Mouse (Mus musculus) hindbrain, embryonic 12.5 days (tissue): ENCODE measurements around the gene 4930451I11Rik. TPM values are rescaled to one million over a fixed set of nuclear protein-coding genes. Genes with fewer than 3 reads are reported as not detected.
A peak's percentile ranks its signal among the peaks of the same experiment; 100 is the strongest.

ENCODE experiments used
- ATAC-seq: fragments of 200-750 bp; cut with Nextera tagmentation; 2 replicates; pipeline ENCODE4 v1.8.0; 2017; ENCODE audit warnings: moderate TSS enrichment; ENCODE audit not compliant: low FRiP score
- H3K27ac ChIP-seq: fragments of 300-500 bp; sonication (generic); 2 replicates; pipeline ENCODE4 v1.5.1; 2016; ENCODE audit warnings: mild to moderate bottlenecking
- H3K27me3 ChIP-seq: fragments of 300-500 bp; sonication (generic); 2 replicates; pipeline ENCODE4 v1.6.1; 2016; ENCODE audit warnings: mild to moderate bottlenecking
- H3K36me3 ChIP-seq: fragments of 300-500 bp; sonication (generic); 2 replicates; pipeline ENCODE4 v1.6.1; 2016; ENCODE audit warnings: mild to moderate bottlenecking
- H3K4me1 ChIP-seq: fragments of 300-500 bp; sonication (generic); 2 replicates; pipeline ENCODE4 v1.6.1; 2016
- H3K4me2 ChIP-seq: fragments of 300-500 bp; sonication (generic); replicated peaks from 2 replicates; pipeline ENCODE4 v1.6.1; 2016; ENCODE audit warnings: mild to moderate bottlenecking
- H3K4me3 ChIP-seq: fragments of 300-500 bp; sonication (generic); 2 replicates; pipeline ENCODE4 v1.5.1; 2016; ENCODE audit warnings: mild to moderate bottlenecking
- H3K9ac ChIP-seq: fragments of 300-500 bp; sonication (generic); 2 replicates; pipeline ENCODE4 v1.6.1; 2016; ENCODE audit warnings: mild to moderate bottlenecking, moderate library complexity
- H3K9me3 ChIP-seq: fragments of 300-500 bp; sonication (generic); replicated peaks from 2 replicates; pipeline ENCODE4 v1.6.1; 2016; ENCODE audit warnings: mild to moderate bottlenecking
- WGBS: fragments of 180-500 bp; shearing (Covaris S2); methylation state at CpG from one replicate; pipeline ENCODE4 v1.1.7; 2016; 5-methylcytosine and 5-hydroxymethylcytosine counted together
- polyA plus RNA-seq: library from polyadenylated mRNA; unstranded; fragments of >200 nt; fragmentation: Nextera tagmentation; extraction: Ambion mirVana; gene quantifications from 2 replicates; pipeline ENCODE4 v1.2.1, GENCODE M21; 2016

4930451I11Rik gene
- polyA plus RNA-seq, 1 experiment from 2014 or later: not detected

- Histone ChIP-seq H3K9ac (no peak overlapping the region), H3K27me3 (no peaks in the 10 kb centered on the region), H3K9me3 (no peaks in the 10 kb centered on the region), H3K4me1 (peaks cover 7% of the 10 kb centered on the region), H3K36me3 (peaks cover 72% of the 10 kb centered on the region), H3K27ac (no peak overlapping the region), H3K4me2 (no peak overlapping the region), H3K4me3 (no peak overlapping the region)
- ATAC-seq: no peak
- 73% methylated on average over 9 of the region's 9 CpGs for WGBS
Observed at GRCm38 (mm10) chr7:126856741-126857420, 25.4 kb upstream of the 4930451I11Rik start.

- ATAC-seq: no peak
- no peak overlapping the region for H3K4me3 ChIP-seq
- H3K27me3 ChIP-seq: peaks cover 4% of the 10 kb centered on the region
- H3K27ac ChIP-seq: no peak overlapping the region
- WGBS: 81% methylated on average over 3 of the region's 3 CpGs
- no peaks in the 10 kb centered on the region for H3K9me3 ChIP-seq
- no peak overlapping the region for H3K4me2 ChIP-seq
- peak overlapping the region; percentile 35 for H3K9ac ChIP-seq
- H3K36me3 ChIP-seq: peaks cover 76% of the 10 kb centered on the region
- 0 out of 2 replicates have a peak, but pooled peaks cover 3% of the 10 kb centered on the region for H3K4me1 ChIP-seq
Observed at GRCm38 (mm10) chr7:126855641-126856040, 24.2 kb upstream of the 4930451I11Rik start.

GRCm38 (mm10) chr7:126853454-126853853 is 22.0 kb upstream of the 4930451I11Rik start:
- no peak overlapping the region for H3K27ac ChIP-seq
- H3K36me3 ChIP-seq: peaks cover 66% of the 10 kb centered on the region

GRCm38 (mm10) chr7:126851192-126851591 is 19.8 kb upstream of the 4930451I11Rik start:
- no peak overlapping the region for H3K9ac ChIP-seq

More at GRCm38 (mm10) chr7:126853454-126853853, 22.0 kb upstream of the 4930451I11Rik start:
- H3K4me3 ChIP-seq: no peak overlapping the region
- no peak for ATAC-seq
- no peaks in the 10 kb centered on the region for H3K9me3 ChIP-seq
- peaks cover 26% of the 10 kb centered on the region for H3K27me3 ChIP-seq
- peaks cover 10% of the 10 kb centered on the region for H3K4me1 ChIP-seq
- H3K4me2 ChIP-seq: no peak overlapping the region
- H3K9ac ChIP-seq: no peak overlapping the region
- 90% methylated on average over 5 of the region's 5 CpGs for WGBS

GRCm38 (mm10) chr7:126850161-126850560 is 18.7 kb upstream of the 4930451I11Rik start:
- Histone ChIP-seq H3K36me3 (peaks cover 36% of the 10 kb centered on the region), H3K4me1 (peaks cover 23% of the 10 kb centered on the region), H3K4me3 (no peak overlapping the region), H3K9ac (no peak overlapping the region), H3K27me3 (peaks cover 44% of the 10 kb centered on the region), H3K9me3 (no peaks in the 10 kb centered on the region), H3K27ac (no peak overlapping the region), H3K4me2 (no peak overlapping the region)
- 86% methylated on average over 6 of the region's 6 CpGs for whole genome bisulfite sequencing
- ATAC-seq: no peak

More at GRCm38 (mm10) chr7:126851192-126851591, 19.8 kb upstream of the 4930451I11Rik start:
- no peaks in the 10 kb centered on the region for H3K9me3 ChIP-seq
- peaks cover 23% of the 10 kb centered on the region for H3K4me1 ChIP-seq
- H3K27ac ChIP-seq: no peak overlapping the region
- WGBS: 35% methylated on average over 12 of the region's 12 CpGs
- no peak overlapping the region for H3K4me3 ChIP-seq
- H3K36me3 ChIP-seq: peaks cover 46% of the 10 kb centered on the region
- ATAC-seq: no peak
- H3K27me3 ChIP-seq: peaks cover 44% of the 10 kb centered on the region
- H3K4me2 ChIP-seq: no peak overlapping the region

- ATAC-seq: no peak; the same call in 1 of the 2 replicates
- H3K9me3 ChIP-seq: no peaks in the 10 kb centered on the region
- 25% methylated on average over 10 of the region's 10 CpGs for WGBS
- H3K4me3 ChIP-seq: peak overlapping the region; percentile 59
- H3K27me3 ChIP-seq: peaks cover 44% of the 10 kb centered on the region
- H3K36me3 ChIP-seq: peaks cover 23% of the 10 kb centered on the region
- no peak overlapping the region for H3K27ac ChIP-seq
- peak overlapping the region; percentile 78 for H3K9ac ChIP-seq
- H3K4me2 ChIP-seq: peak overlapping the region; percentile 100
- peaks cover 23% of the 10 kb centered on the region for H3K4me1 ChIP-seq
Observed at GRCm38 (mm10) chr7:126848794-126849193, 17.4 kb upstream of the 4930451I11Rik start.

- Histone ChIP-seq H3K27ac (no peak overlapping the region), H3K36me3 (peaks cover 12% of the 10 kb centered on the region), H3K27me3 (peaks cover 44% of the 10 kb centered on the region), H3K4me3 (peak overlapping the region; percentile 59), H3K9me3 (no peaks in the 10 kb centered on the region), H3K4me2 (peak overlapping the region; percentile 100), H3K4me1 (peaks cover 23% of the 10 kb centered on the region), H3K9ac (peak overlapping the region; percentile 78)
- under 1% methylated on average over 60 of the region's 74 CpGs for WGBS
- ATAC-seq: peak; percentile 53
Observed at GRCm38 (mm10) chr7:126847421-126848398, 16.3 kb upstream of the 4930451I11Rik start.

- WGBS: 20% methylated on average over 4 of the region's 4 CpGs
- Histone ChIP-seq H3K4me3 (peak within 1 kb of the TSS; percentile 59), H3K36me3 (peaks cover 6% of the 10 kb centered on the region), H3K27ac (no peak within 1 kb of the TSS), H3K27me3 (peaks cover 44% of the 10 kb centered on the region), H3K4me2 (peak within 1 kb of the TSS; percentile 100), H3K9me3 (no peaks in the 10 kb centered on the region), H3K4me1 (peaks cover 23% of the 10 kb centered on the region), H3K9ac (peak within 1 kb of the TSS; percentile 78)
- no peak for ATAC-seq
Observed at GRCm38 (mm10) chr7:126847116-126847420, 15.6 kb upstream of the 4930451I11Rik start, which contains the start of gene Doc2a. Doc2a (plus strand) TSS chr7:126847416.

- no peak for ATAC-seq
- peaks cover 19% of the 10 kb centered on the region for H3K4me1 ChIP-seq
- no peaks in the 10 kb centered on the region for H3K36me3 ChIP-seq
- 47% methylated on average over 2 of the region's 2 CpGs for WGBS
- no peaks in the 10 kb centered on the region for H3K9me3 ChIP-seq
- no peak overlapping the region for H3K27ac ChIP-seq
- no peak overlapping the region for H3K9ac ChIP-seq
- H3K4me3 ChIP-seq: no peak overlapping the region
- H3K27me3 ChIP-seq: peaks cover 39% of the 10 kb centered on the region
- H3K4me2 ChIP-seq: no peak overlapping the region
Observed at GRCm38 (mm10) chr7:126845516-126845915, 14.1 kb upstream of the 4930451I11Rik start.

- Histone ChIP-seq H3K4me3 (no peak overlapping the region), H3K9me3 (no peaks in the 10 kb centered on the region), H3K4me2 (no peak overlapping the region), H3K27ac (no peak overlapping the region), H3K36me3 (no peaks in the 10 kb centered on the region), H3K27me3 (peaks cover 17% of the 10 kb centered on the region), H3K9ac (no peak overlapping the region), H3K4me1 (peaks cover 10% of the 10 kb centered on the region)
- 78% methylated on average over 9 of the region's 9 CpGs for WGBS
- ATAC-seq: no peak
Observed at GRCm38 (mm10) chr7:126843276-126843675, 11.8 kb upstream of the 4930451I11Rik start.

GRCm38 (mm10) chr7:126833294-126833693 is 1.9 kb upstream of the 4930451I11Rik start:
- H3K4me2 ChIP-seq: no peak overlapping the region
- ATAC-seq: no peak
- 90% methylated on average over 1 of the region's 1 CpGs for WGBS
- H3K27ac ChIP-seq: no peak overlapping the region
- peaks cover 22% of the 10 kb centered on the region for H3K4me1 ChIP-seq
- no peak overlapping the region for H3K4me3 ChIP-seq
- no peaks in the 10 kb centered on the region for H3K9me3 ChIP-seq
- H3K27me3 ChIP-seq: no peaks in the 10 kb centered on the region; the same call in 1 of the 2 replicates
- H3K36me3 ChIP-seq: no peaks in the 10 kb centered on the region
- H3K9ac ChIP-seq: no peak overlapping the region

- WGBS: under 1% methylated on average over 21 of the region's 21 CpGs
- H3K9me3 ChIP-seq: no peaks in the 10 kb centered on the region
- H3K27ac ChIP-seq: no peak overlapping the region
- peak overlapping the region; percentile 53 for H3K4me2 ChIP-seq
- no peaks in the 10 kb centered on the region for H3K36me3 ChIP-seq
- peak overlapping the region; percentile 27 for H3K4me3 ChIP-seq
- H3K27me3 ChIP-seq: no peaks in the 10 kb centered on the region; the same call in 1 of the 2 replicates
- H3K4me1 ChIP-seq: peaks cover 22% of the 10 kb centered on the region
- ATAC-seq: peak; percentile 82
- H3K9ac ChIP-seq: 0 out of 2 replicates have a peak overlapping the region, but pooled peaks have one; percentile 15
Observed at GRCm38 (mm10) chr7:126832036-126832598, 678 bp upstream of the 4930451I11Rik start.
